Mouse (Mus musculus) liver, embryonic 14.5 days (tissue): ENCODE results near the gene Ocel1.

Source experiments
- CTCF ChIP-seq: IDR thresholded peaks from 2 replicates; pipeline ENCODE4 v1.5.1; 2016; ENCODE audit warnings: antibody characterized with exemption, low read depth, control low read depth
- EP300 ChIP-seq: IDR thresholded peaks from 2 replicates; pipeline ENCODE4 v1.6.1; 2016; ENCODE audit warnings: antibody characterized with exemption, low read depth

DNA sequence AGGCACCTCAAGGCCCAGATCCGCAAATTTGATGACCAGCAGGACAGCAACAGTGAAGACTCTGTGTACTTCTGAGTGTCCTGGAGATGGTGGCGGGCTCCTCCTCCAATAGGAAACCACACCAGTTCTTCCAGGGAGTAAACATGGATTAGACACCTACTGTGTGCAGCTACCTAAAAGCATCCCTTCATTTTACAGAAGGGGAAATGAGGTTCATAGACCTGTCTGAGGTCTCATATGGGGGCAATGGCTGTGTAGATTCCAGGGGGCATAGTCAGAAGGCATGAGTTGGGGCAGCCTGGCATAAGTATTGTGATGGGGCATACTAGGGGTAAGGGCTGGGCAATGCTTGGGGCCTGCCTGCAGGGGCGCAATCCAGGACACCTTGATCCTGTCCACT is 1.9 kb downstream of the Ocel1 start:
- TF ChIP-seq CTCF (0 out of 2 replicates have a peak, but pooled peaks have one; percentile 15), EP300 (no peak)
